Mouse (Mus musculus): ENCODE data around the gene Ssxb9.
"Not testable (repeated sequence)": the region's sequence is repeated elsewhere in the genome, so short reads cannot be mapped to it uniquely, and the experiment has no call there.

Gene Ssxb9

DNA sequence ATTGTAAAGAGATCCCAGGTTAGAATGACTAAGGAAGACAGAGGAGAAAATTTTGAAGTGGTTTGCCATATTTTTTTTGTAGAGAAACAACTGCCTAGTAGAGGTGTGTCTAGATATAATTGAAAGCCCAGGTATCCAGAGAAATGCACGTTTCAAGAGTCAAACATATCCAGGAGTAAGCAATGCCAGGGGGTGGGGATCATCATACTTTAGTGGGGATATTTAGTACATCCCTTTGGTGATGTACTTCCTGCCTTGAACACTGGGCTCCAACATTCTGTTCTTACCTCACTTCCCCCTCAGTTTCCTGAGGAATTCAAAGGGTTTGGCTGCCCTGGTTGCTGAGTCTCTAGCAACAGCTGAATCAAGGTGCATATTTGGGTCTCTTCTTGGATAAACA, at the start of gene Ssxb9:
Gene Ssxb9, plus strand, starts transcription at position 301 of the 400 bp plus-strand sequence.
- DNase-seq (ENCODE audit: low spot score) = not testable (repeated sequence)

DNA sequence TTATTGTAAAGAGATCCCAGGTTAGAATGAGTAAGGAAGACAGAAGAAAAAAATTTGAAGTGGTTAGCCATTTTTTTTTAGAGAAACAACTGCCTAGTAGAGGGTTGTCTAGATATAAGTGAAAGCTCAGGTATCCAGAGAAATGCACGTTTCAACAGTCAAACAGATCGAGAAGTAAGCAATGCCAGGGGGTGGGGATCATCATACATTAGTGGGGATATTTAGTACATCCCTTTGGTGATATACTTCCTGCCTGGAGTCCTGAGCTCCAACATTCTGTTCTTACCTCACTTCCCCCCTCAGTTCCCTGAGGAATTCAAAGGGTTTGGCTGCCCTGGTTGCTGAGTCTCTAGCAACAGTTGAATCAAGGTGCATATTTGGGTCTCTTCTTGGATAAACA, 39.7 kb upstream of the Ssxb9 start, which contains the start of gene Ssxb10:
Gene Ssxb10, plus strand, starts transcription at position 301 of the 400 bp plus-strand sequence.
- no peak for DNase-seq (ENCODE audit: low spot score)

DNA sequence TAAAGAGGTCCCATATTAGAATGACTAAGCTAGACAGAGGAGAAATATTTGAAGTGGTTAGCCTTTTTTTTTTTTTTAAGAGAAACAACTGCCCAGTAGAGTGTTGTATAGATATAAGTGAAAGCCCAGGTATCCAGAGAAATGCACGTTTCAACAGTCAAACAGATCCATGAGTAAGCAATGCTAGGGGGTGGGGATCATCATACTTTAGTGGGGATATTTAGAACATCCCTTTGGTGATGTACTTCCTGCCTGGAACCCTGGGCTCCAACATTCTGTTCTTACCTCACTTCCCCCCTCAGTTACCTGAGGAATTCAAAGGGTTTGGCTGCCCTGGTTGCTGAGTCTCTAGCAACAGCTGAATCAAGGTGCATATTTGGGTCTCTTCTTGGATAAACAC, 46.2 kb downstream of the Ssxb9 start, which contains the start of gene Ssxb1:
Gene Ssxb1, plus strand, starts transcription at position 301 of the 400 bp plus-strand sequence.
- not testable (repeated sequence) for DNase-seq (ENCODE audit: low spot score)

All from testis, postnatal 10 days (tissue).